In genomic region chr14:118506591-118507146, GRCm38 (mm10) we compare ENCODE assay signal across 8 mouse cellular contexts.
DNase-seq lines count a peak whose midpoint lies in the region; ATAC-seq and TF ChIP-seq lines count a peak whose summit lies in the region.

No protein-coding gene starts in this region.

- no peak for ATAC-seq in kidney, postnatal 0 days (replicated peaks; ENCODE audit: low FRiP score, low read depth)
- peak; percentile 41; the same call in 1 of the 2 replicates for ATAC-seq in heart, embryonic 16.5 days (replicated peaks; ENCODE audit: extremely low read depth, insufficient read depth, low FRiP score)
- no peak; the same call in 1 of the 2 replicates for ATAC-seq in limb, embryonic 15.5 days (ENCODE audit: insufficient number of reproducible peaks, low FRiP score, low TSS enrichment, low read depth)
- ATAC-seq in stomach, embryonic 15.5 days (ENCODE audit: insufficient read depth, low FRiP score, low read depth) = peak; percentile 52; the same call in 1 of the 2 replicates

- H3K27ac ChIP-seq in kidney, postnatal 0 days = no peak overlapping the region; the same call in 1 of the 2 replicates
- H3K27ac ChIP-seq in heart, embryonic 16.5 days (ENCODE audit: low read length) = no peak overlapping the region
- H3K27ac ChIP-seq in limb, embryonic 15.5 days = no peak overlapping the region
- 0 out of 2 replicates have a peak overlapping the region, but pooled peaks have one; percentile 4 for H3K27ac ChIP-seq in stomach, embryonic 15.5 days

- peaks cover 6% of the 10 kb centered on the region; the same call in 1 of the 2 replicates for H3K4me1 ChIP-seq in kidney, postnatal 0 days (replicated peaks; ENCODE audit: insufficient read depth, low read length)
- H3K4me1 ChIP-seq in heart, embryonic 16.5 days (ENCODE audit: control insufficient read depth, insufficient read depth, low read length) = 0 out of 2 replicates have a peak, but pooled peaks cover 3% of the 10 kb centered on the region
- H3K4me1 ChIP-seq in limb, embryonic 15.5 days = peaks cover 11% of the 10 kb centered on the region
- H3K4me1 ChIP-seq in stomach, embryonic 15.5 days = peaks cover 4% of the 10 kb centered on the region; the same call in 1 of the 2 replicates

- 44% methylated on average over 14 of the region's 14 CpGs for WGBS in kidney, postnatal 0 days
- WGBS in heart, embryonic 16.5 days = 47% methylated on average over 14 of the region's 14 CpGs
- WGBS in limb, embryonic 15.5 days = 25% methylated on average over 14 of the region's 14 CpGs
- WGBS in stomach, embryonic 15.5 days = 32% methylated on average over 14 of the region's 14 CpGs

- 0 out of 2 replicates have a peak overlapping the region, but pooled peaks have one; percentile 7 for H3K4me2 ChIP-seq in kidney, postnatal 0 days (ENCODE audit: low read length)
- peak overlapping the region; percentile 24; the same call in 1 of the 2 replicates for H3K4me2 ChIP-seq in heart, embryonic 16.5 days (ENCODE audit: low read depth, low read length)
- peak overlapping the region; percentile 2 for H3K4me2 ChIP-seq in limb, embryonic 15.5 days
- peak overlapping the region; percentile 31 for H3K4me2 ChIP-seq in stomach, embryonic 15.5 days

- no peaks in the 10 kb centered on the region for H3K27me3 ChIP-seq in kidney, postnatal 0 days (ENCODE audit: insufficient read depth, low read length)
- H3K27me3 ChIP-seq in heart, embryonic 16.5 days (ENCODE audit: control insufficient read depth, insufficient read depth, low read length) = no peaks in the 10 kb centered on the region
- H3K27me3 ChIP-seq in limb, embryonic 15.5 days = 0 out of 2 replicates have a peak, but pooled peaks cover 5% of the 10 kb centered on the region
- no peaks in the 10 kb centered on the region for H3K27me3 ChIP-seq in stomach, embryonic 15.5 days (replicated peaks)

- no peak for TF ChIP-seq CTCF in kidney, postnatal 0 days (IDR thresholded peaks at IDR 0.05; ENCODE audit: low read depth)

- intact Hi-C loops in left cerebral cortex, postnatal 10 days (cut with DNase I) = no loop called here
- intact Hi-C loops in left cerebral cortex, postnatal 4 days (cut with DNase I) = no loop called here

- peak; percentile 62 for DNase-seq in kidney, postnatal 0 days (ENCODE audit: low spot score)
- DNase-seq in kidney, adult 9 months = no peak
- no peak for DNase-seq in left cerebral cortex, postnatal 10 days (ENCODE audit: extremely low spot score in 1 of 2, low spot score in 2 of 2)
- no peak for DNase-seq in left cerebral cortex, postnatal 4 days
- no peak for DNase-seq in urinary bladder, adult 2 months (ENCODE audit: low spot score)

- no peaks in the 10 kb centered on the region for H3K36me3 ChIP-seq in kidney, postnatal 0 days (ENCODE audit: insufficient read depth, low read length)
- H3K36me3 ChIP-seq in heart, embryonic 16.5 days (ENCODE audit: control insufficient read depth, insufficient read depth) = no peaks in the 10 kb centered on the region
- H3K36me3 ChIP-seq in limb, embryonic 15.5 days = no peaks in the 10 kb centered on the region
- no peaks in the 10 kb centered on the region for H3K36me3 ChIP-seq in stomach, embryonic 15.5 days

- no peaks in the 10 kb centered on the region for H3K9me3 ChIP-seq in kidney, postnatal 0 days (replicated peaks; ENCODE audit: low read length)
- no peaks in the 10 kb centered on the region for H3K9me3 ChIP-seq in heart, embryonic 16.5 days (replicated peaks; ENCODE audit: control insufficient read depth, low read length)
- no peaks in the 10 kb centered on the region for H3K9me3 ChIP-seq in limb, embryonic 15.5 days
- H3K9me3 ChIP-seq in stomach, embryonic 15.5 days = no peaks in the 10 kb centered on the region

- H3K9ac ChIP-seq in kidney, postnatal 0 days (ENCODE audit: low read depth, low read length) = no peak overlapping the region
- H3K9ac ChIP-seq in heart, embryonic 16.5 days (ENCODE audit: low read length) = no peak overlapping the region
- no peak overlapping the region for H3K9ac ChIP-seq in limb, embryonic 15.5 days
- H3K9ac ChIP-seq in stomach, embryonic 15.5 days = no peak overlapping the region

- no peak overlapping the region for H3K4me3 ChIP-seq in kidney, postnatal 0 days (replicated peaks; ENCODE audit: low read depth, low read length)
- H3K4me3 ChIP-seq in heart, embryonic 16.5 days (ENCODE audit: low read length) = no peak overlapping the region
- H3K4me3 ChIP-seq in limb, embryonic 15.5 days = peak overlapping the region; percentile 18
- 0 out of 2 replicates have a peak overlapping the region, but pooled peaks have one; percentile 0 for H3K4me3 ChIP-seq in stomach, embryonic 15.5 days (replicated peaks)

Comparison
In these comparisons a context has a peak if more than half of its experiments do, and no peak if none do; other contexts are left out.
1. ATAC-seq: peak in heart, embryonic 16.5 days (single experiment) and stomach, embryonic 15.5 days (single experiment); none in kidney, postnatal 0 days (single experiment) and limb, embryonic 15.5 days (single experiment).
2. H3K4me3 ChIP-seq: peak in limb, embryonic 15.5 days (single experiment) and stomach, embryonic 15.5 days (single experiment); none in kidney, postnatal 0 days (single experiment) and heart, embryonic 16.5 days (single experiment).
3. Peak in every context shown above with its lines, with median percentiles within 50 percentile points of each other: H3K4me2 ChIP-seq.